Mouse (Mus musculus) heart, postnatal 0 days (tissue): ENCODE measurements at regions not wholly inside any gene's neighbourhood (a gene's known extent, or its start where the extent isn't known, plus 50 kb on each side); places are given as distances from the start of the nearest gene placed in this dataset.

ENCODE experiments used
- CTCF ChIP-seq: IDR thresholded peaks from 2 replicates; pipeline ENCODE4 v1.5.1; 2016; ENCODE audit warnings: antibody characterized with exemption, control low read depth, low read depth
- EP300 ChIP-seq: IDR thresholded peaks from 2 replicates; pipeline ENCODE4 v1.6.1; 2016; ENCODE audit warnings: antibody characterized with exemption, low read depth

- no peak for TF ChIP-seq CTCF
- no peak for TF ChIP-seq EP300
Measured at GRCm38 (mm10) chr16:95860810-95861209, 129.9 kb downstream of the Psmg1 start.
